Mouse (Mus musculus): ENCODE data around the gene Spns3. TPM values are rescaled to one million over a fixed set of nuclear protein-coding genes. Genes with fewer than 3 reads are reported as not detected.

The Spns3 gene
- total and polyA plus RNA-seq, 2 experiments from 2014 or later = 0.04 TPM; not detected in 1

- no peak for ATAC-seq (ENCODE audit: insufficient read depth, low read depth)
- 49% methylated on average over 5 of the region's 5 CpGs for WGBS
- no peak overlapping the region for H3K4me3 ChIP-seq (ENCODE audit: low read depth, low read length)
- peaks cover 4% of the 10 kb centered on the region for H3K4me1 ChIP-seq (ENCODE audit: control insufficient read depth, insufficient read depth)
- H3K27me3 ChIP-seq (ENCODE audit: control insufficient read depth, insufficient read depth, low read length) = peaks cover 40% of the 10 kb centered on the region
- H3K9me3 ChIP-seq (replicated peaks; ENCODE audit: control insufficient read depth, low read length) = no peaks in the 10 kb centered on the region
- H3K9ac ChIP-seq (replicated peaks; ENCODE audit: low read depth, low read length) = no peak overlapping the region
- TF ChIP-seq CTCF (IDR thresholded peaks at IDR 0.05; ENCODE audit: low read depth) (no peak), EP300 (IDR thresholded peaks at IDR 0.05; ENCODE audit: low read depth) (no peak)
- H3K4me2 ChIP-seq (ENCODE audit: low read depth, low read length) = peak overlapping the region; percentile 98
- H3K36me3 ChIP-seq (replicated peaks; ENCODE audit: control insufficient read depth, insufficient read depth, low read length) = no peaks in the 10 kb centered on the region
- DNase-seq (ENCODE audit: low spot score) = no peak
- H3K27ac ChIP-seq (ENCODE audit: low read depth) = peak overlapping the region; percentile 43
These were observed 63.1 kb downstream of the Spns3 start for GRCm38 (mm10) chr11:72487171-72487570.

GRCm38 (mm10) chr11:72485960-72486359 is 64.3 kb downstream of the Spns3 start:
- TF ChIP-seq CTCF (IDR thresholded peaks at IDR 0.05; ENCODE audit: low read depth) = no peak
- no peak for TF ChIP-seq EP300 (IDR thresholded peaks at IDR 0.05; ENCODE audit: low read depth)
- WGBS = 70% methylated on average over 11 of the region's 11 CpGs
- H3K27me3 ChIP-seq (ENCODE audit: control insufficient read depth, insufficient read depth, low read length) = peaks cover 34% of the 10 kb centered on the region
- H3K9ac ChIP-seq (replicated peaks; ENCODE audit: low read depth, low read length) = no peak overlapping the region
- no peaks in the 10 kb centered on the region for H3K36me3 ChIP-seq (replicated peaks; ENCODE audit: control insufficient read depth, insufficient read depth, low read length)
- no peak overlapping the region for H3K4me3 ChIP-seq (ENCODE audit: low read depth, low read length)
- DNase-seq (ENCODE audit: low spot score) (no peak), ATAC-seq (ENCODE audit: insufficient read depth, low read depth) (no peak)
- H3K9me3 ChIP-seq (replicated peaks; ENCODE audit: control insufficient read depth, low read length) = no peaks in the 10 kb centered on the region
- H3K4me1 ChIP-seq (ENCODE audit: control insufficient read depth, insufficient read depth) = peaks cover 15% of the 10 kb centered on the region
- no peak overlapping the region for H3K4me2 ChIP-seq (ENCODE audit: low read depth, low read length)
- H3K27ac ChIP-seq (ENCODE audit: low read depth) = no peak overlapping the region

GRCm38 (mm10) chr11:72485157-72485556 is 65.1 kb downstream of the Spns3 start:
- Histone ChIP-seq H3K27me3 (ENCODE audit: control insufficient read depth, insufficient read depth, low read length) (peaks cover 30% of the 10 kb centered on the region), H3K36me3 (replicated peaks; ENCODE audit: control insufficient read depth, insufficient read depth, low read length) (no peaks in the 10 kb centered on the region), H3K4me3 (ENCODE audit: low read depth, low read length) (no peak overlapping the region), H3K4me1 (ENCODE audit: control insufficient read depth, insufficient read depth) (peaks cover 15% of the 10 kb centered on the region), H3K4me2 (ENCODE audit: low read depth, low read length) (no peak overlapping the region), H3K9ac (replicated peaks; ENCODE audit: low read depth, low read length) (no peak overlapping the region), H3K27ac (ENCODE audit: low read depth) (no peak overlapping the region), H3K9me3 (replicated peaks; ENCODE audit: control insufficient read depth, low read length) (no peaks in the 10 kb centered on the region)
- TF ChIP-seq EP300 (IDR thresholded peaks at IDR 0.05; ENCODE audit: low read depth) (no peak), CTCF (IDR thresholded peaks at IDR 0.05; ENCODE audit: low read depth) (no peak)
- ATAC-seq (ENCODE audit: insufficient read depth, low read depth) (no peak), DNase-seq (ENCODE audit: low spot score) (no peak)
- WGBS = 59% methylated on average over 5 of the region's 5 CpGs

GRCm38 (mm10) chr11:72484549-72484948 is 65.8 kb downstream of the Spns3 start:
- Histone ChIP-seq H3K9ac (replicated peaks; ENCODE audit: low read depth, low read length) (no peak overlapping the region), H3K27ac (ENCODE audit: low read depth) (no peak overlapping the region), H3K4me1 (ENCODE audit: control insufficient read depth, insufficient read depth) (peaks cover 15% of the 10 kb centered on the region), H3K4me2 (ENCODE audit: low read depth, low read length) (no peak overlapping the region), H3K9me3 (replicated peaks; ENCODE audit: control insufficient read depth, low read length) (no peaks in the 10 kb centered on the region), H3K4me3 (ENCODE audit: low read depth, low read length) (no peak overlapping the region), H3K27me3 (ENCODE audit: control insufficient read depth, insufficient read depth, low read length) (peaks cover 25% of the 10 kb centered on the region), H3K36me3 (replicated peaks; ENCODE audit: control insufficient read depth, insufficient read depth, low read length) (no peaks in the 10 kb centered on the region)
- ATAC-seq (ENCODE audit: insufficient read depth, low read depth) = no peak
- TF ChIP-seq CTCF (IDR thresholded peaks at IDR 0.05; ENCODE audit: low read depth) (no peak), EP300 (IDR thresholded peaks at IDR 0.05; ENCODE audit: low read depth) (no peak)
- no peak for DNase-seq (ENCODE audit: low spot score)
- WGBS = 41% methylated on average over 6 of the region's 6 CpGs

GRCm38 (mm10) chr11:72481952-72482351 is 68.4 kb downstream of the Spns3 start:
- Histone ChIP-seq H3K4me2 (ENCODE audit: low read depth, low read length) (no peak overlapping the region), H3K9me3 (replicated peaks; ENCODE audit: control insufficient read depth, low read length) (no peaks in the 10 kb centered on the region), H3K9ac (replicated peaks; ENCODE audit: low read depth, low read length) (no peak overlapping the region), H3K4me3 (ENCODE audit: low read depth, low read length) (no peak overlapping the region), H3K4me1 (ENCODE audit: control insufficient read depth, insufficient read depth) (peaks cover 15% of the 10 kb centered on the region), H3K27ac (ENCODE audit: low read depth) (no peak overlapping the region), H3K27me3 (ENCODE audit: control insufficient read depth, insufficient read depth, low read length) (0 out of 2 replicates have a peak, but pooled peaks cover 1% of the 10 kb centered on the region), H3K36me3 (replicated peaks; ENCODE audit: control insufficient read depth, insufficient read depth, low read length) (no peaks in the 10 kb centered on the region)
- ATAC-seq (ENCODE audit: insufficient read depth, low read depth) = no peak
- 47% methylated on average over 4 of the region's 4 CpGs for WGBS
- no peak for TF ChIP-seq EP300 (IDR thresholded peaks at IDR 0.05; ENCODE audit: low read depth)
- TF ChIP-seq CTCF (IDR thresholded peaks at IDR 0.05; ENCODE audit: low read depth) = no peak
- no peak for DNase-seq (ENCODE audit: low spot score)

GRCm38 (mm10) chr11:72481313-72481712 is 69.0 kb downstream of the Spns3 start:
- ATAC-seq (ENCODE audit: insufficient read depth, low read depth) (no peak), DNase-seq (ENCODE audit: low spot score) (no peak)
- H3K4me2 ChIP-seq (ENCODE audit: low read depth, low read length) = no peak overlapping the region
- no peak overlapping the region for H3K27ac ChIP-seq (ENCODE audit: low read depth)
- no peaks in the 10 kb centered on the region for H3K36me3 ChIP-seq (replicated peaks; ENCODE audit: control insufficient read depth, insufficient read depth, low read length)
- no peaks in the 10 kb centered on the region for H3K27me3 ChIP-seq (ENCODE audit: control insufficient read depth, insufficient read depth, low read length)
- H3K9me3 ChIP-seq (replicated peaks; ENCODE audit: control insufficient read depth, low read length) = no peaks in the 10 kb centered on the region
- WGBS = 64% methylated on average over 5 of the region's 5 CpGs
- H3K9ac ChIP-seq (replicated peaks; ENCODE audit: low read depth, low read length) = no peak overlapping the region
- peaks cover 15% of the 10 kb centered on the region for H3K4me1 ChIP-seq (ENCODE audit: control insufficient read depth, insufficient read depth)
- no peak overlapping the region for H3K4me3 ChIP-seq (ENCODE audit: low read depth, low read length)
- no peak for TF ChIP-seq EP300 (IDR thresholded peaks at IDR 0.05; ENCODE audit: low read depth)
- no peak for TF ChIP-seq CTCF (IDR thresholded peaks at IDR 0.05; ENCODE audit: low read depth)

All from heart, postnatal 0 days (tissue).